Comparison of ENCODE assay signal across 30 mouse cellular contexts in genomic region chr6:141691246-141691645, GRCm38 (mm10).
"Had no signal": no experiment of that assay in that cellular context is flagged by ENCODE, and none has a peak within 500 bp of the region (broad histone marks: within the 10 kb centered on the region; RNA-seq: fewer than 3 reads in every experiment).

No protein-coding gene starts in this region.

- H3K9me3 ChIP-seq: limb, embryonic 10.5 days; limb, embryonic 12.5 days; limb, embryonic 13.5 days; limb, embryonic 15.5 days; liver, embryonic 13.5 days; liver, embryonic 15.5 days; lung, embryonic 15.5 days; midbrain, embryonic 10.5 days; midbrain, embryonic 12.5 days; midbrain, embryonic 13.5 days; midbrain, embryonic 15.5 days had no signal

- H3K9ac ChIP-seq: limb, embryonic 12.5 days; limb, embryonic 13.5 days; limb, embryonic 15.5 days; liver, embryonic 13.5 days; liver, embryonic 14.5 days; liver, embryonic 15.5 days; lung, embryonic 14.5 days; lung, embryonic 15.5 days; midbrain, embryonic 12.5 days; midbrain, embryonic 13.5 days; midbrain, embryonic 15.5 days had no signal

- H3K27me3 ChIP-seq: limb, embryonic 12.5 days; limb, embryonic 13.5 days; limb, embryonic 15.5 days; liver, embryonic 13.5 days; liver, embryonic 15.5 days; lung, embryonic 15.5 days; megakaryocyte, embryonic 14.5 days; midbrain, embryonic 12.5 days; midbrain, embryonic 13.5 days; midbrain, embryonic 15.5 days had no signal

- H3K36me3 ChIP-seq: limb, embryonic 10.5 days; limb, embryonic 12.5 days; limb, embryonic 13.5 days; limb, embryonic 15.5 days; liver, embryonic 13.5 days; liver, embryonic 15.5 days; lung, embryonic 15.5 days; midbrain, embryonic 10.5 days; midbrain, embryonic 12.5 days; midbrain, embryonic 13.5 days; midbrain, embryonic 15.5 days had no signal

- H3K4me2 ChIP-seq: limb, embryonic 12.5 days; limb, embryonic 13.5 days; limb, embryonic 15.5 days; liver, embryonic 13.5 days; liver, embryonic 15.5 days; lung, embryonic 14.5 days; lung, embryonic 15.5 days; midbrain, embryonic 11.5 days; midbrain, embryonic 12.5 days; midbrain, embryonic 13.5 days; midbrain, embryonic 15.5 days had no signal

- DNase-seq: layer of hippocampus, postnatal 36 days; left cerebral cortex, postnatal 4 days; liver; liver, embryonic 13.5 days; lung, adult 18-20 months; lung, adult 2 months; lung, embryonic 14.5 days; lung, postnatal 10 days; lung, postnatal 14 days; lung, postnatal 36 days; lung, postnatal 4 days; midbrain, embryonic 14.5 days had no signal

- H3K27ac ChIP-seq: left cerebral cortex, adult 2 months; limb, embryonic 10.5 days; limb, embryonic 12.5 days; limb, embryonic 13.5 days; limb, embryonic 15.5 days; liver, embryonic 13.5 days; liver, embryonic 14.5 days; liver, embryonic 15.5 days; lung, embryonic 15.5 days; macrophage; midbrain, embryonic 10.5 days; midbrain, embryonic 12.5 days; midbrain, embryonic 13.5 days; midbrain, embryonic 15.5 days had no signal

- ATAC-seq: lung, postnatal 0 days; midbrain, embryonic 13.5 days; midbrain, embryonic 15.5 days; midbrain, embryonic 16.5 days had no signal

- H3K4me1 ChIP-seq: limb, embryonic 10.5 days; limb, embryonic 12.5 days; limb, embryonic 13.5 days; limb, embryonic 15.5 days; liver, embryonic 13.5 days; liver, embryonic 15.5 days; lung, embryonic 15.5 days; megakaryocyte, embryonic 14.5 days; midbrain, embryonic 10.5 days; midbrain, embryonic 12.5 days; midbrain, embryonic 13.5 days; midbrain, embryonic 15.5 days had no signal

- H3K4me3 ChIP-seq: left cerebral cortex, adult 2 months; limb, embryonic 10.5 days; limb, embryonic 12.5 days; limb, embryonic 13.5 days; limb, embryonic 15.5 days; liver, embryonic 13.5 days; liver, embryonic 15.5 days; lung, embryonic 15.5 days; megakaryocyte, embryonic 14.5 days; midbrain, embryonic 10.5 days; midbrain, embryonic 12.5 days; midbrain, embryonic 13.5 days; midbrain, embryonic 15.5 days; myocyte had no signal
